Mouse (Mus musculus): ENCODE measurements around the gene Samd8.

- TF ChIP-seq CTCF (IDR thresholded peaks at IDR 0.05; ENCODE audit: extremely low read depth, insufficient read length, insufficient replicate concordance, low read depth, low read length) (no peak), POLR2A (IDR thresholded peaks at IDR 0.05; ENCODE audit: low read depth, low read length) (no peak)
Observed at GRCm38 (mm10) chr14:21720430-21721205, 29.7 kb upstream of the Samd8 start.

All from small intestine, adult 2 months (tissue).